Mouse (Mus musculus) adrenal gland, postnatal 4 days (tissue): Measurements from ENCODE around the gene Gnai2. TPM values are rescaled to one million over a fixed set of nuclear protein-coding genes. Genes with fewer than 3 reads are reported as not detected.

Source experiments
- DNase-seq, 2 experiments: peaks; one replicate each; pipeline ENCODE4 v3.0.0; 2021 to 2022; ENCODE audit warnings: low spot score in 2 of 2, mixed read lengths in 2 of 2
- total RNA-seq, 2 experiments: library from RNA; stranded (reverse); gene quantifications; 2 replicates each; pipeline ENCODE4 v1.2.3; 2021

Gnai2 gene
- total RNA-seq, 2 experiments from 2014 or later: 345 to 390 TPM

DNA sequence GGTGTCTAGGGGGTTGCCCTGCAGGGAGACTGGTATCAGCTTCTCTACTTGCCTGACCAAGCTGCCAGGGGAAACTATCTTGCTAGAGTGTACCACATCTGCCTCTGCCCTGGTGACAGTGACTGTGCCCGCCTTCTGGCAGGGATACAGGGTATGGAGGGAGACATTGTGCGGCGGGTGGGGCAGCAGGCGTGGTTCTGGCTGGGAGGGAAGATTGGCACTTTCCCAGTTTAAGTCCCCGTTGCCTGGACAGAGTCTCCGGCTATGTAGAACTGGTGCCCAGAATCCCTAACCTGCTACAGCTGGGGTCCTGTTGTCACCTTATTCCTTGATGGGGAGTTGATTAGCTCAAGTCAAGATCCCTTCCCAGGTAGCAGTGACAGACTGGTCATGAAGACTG lies 2.7 kb downstream of the Gnai2 start:
- no peak for DNase-seq

DNA sequence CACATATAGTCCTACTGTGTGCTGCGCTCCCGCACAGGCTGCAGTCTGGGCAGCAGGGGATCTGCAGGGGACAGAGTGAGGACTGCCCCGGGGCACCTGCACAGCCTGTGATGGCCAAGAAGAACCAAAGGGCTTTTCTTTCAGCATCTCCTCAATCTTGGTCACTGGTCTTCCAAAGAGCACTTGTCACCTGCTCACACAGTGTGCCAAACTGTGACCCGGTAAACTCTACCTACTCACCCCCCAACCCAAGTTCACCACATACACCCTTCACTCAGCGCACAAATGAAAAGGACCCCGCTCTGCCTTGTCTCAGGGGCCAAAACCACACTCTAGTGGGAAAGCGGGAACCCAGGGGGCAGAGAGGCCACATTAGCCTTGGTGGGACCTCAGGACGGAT lies 3.3 kb downstream of the Gnai2 start:
- no peak for DNase-seq

DNA sequence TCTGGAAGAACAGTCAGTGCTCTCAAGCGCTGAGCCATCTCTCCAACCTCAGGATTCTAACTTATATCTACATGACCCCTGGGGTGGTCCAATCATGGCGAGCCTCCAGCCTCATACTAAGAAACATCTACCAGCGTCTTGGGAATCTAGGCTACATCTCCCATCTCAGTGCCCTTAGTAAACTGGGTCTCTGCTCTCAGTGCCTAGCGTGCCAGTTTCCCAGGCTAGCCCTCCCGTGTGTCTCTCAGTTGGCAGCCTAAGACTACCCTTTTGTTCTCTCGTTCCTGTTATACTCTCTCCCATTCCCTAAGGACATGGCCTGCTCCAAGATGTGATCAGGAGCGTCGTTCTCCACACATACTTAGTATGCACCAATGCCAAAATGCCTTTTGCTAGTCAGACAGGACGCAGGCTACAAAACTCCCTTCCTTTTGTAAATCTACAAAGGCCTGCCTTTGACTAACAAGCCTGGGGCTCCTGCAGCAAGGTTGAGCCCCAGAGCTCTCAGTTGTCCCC lies 3.8 kb downstream of the Gnai2 start:
- DNase-seq: no peak

DNA sequence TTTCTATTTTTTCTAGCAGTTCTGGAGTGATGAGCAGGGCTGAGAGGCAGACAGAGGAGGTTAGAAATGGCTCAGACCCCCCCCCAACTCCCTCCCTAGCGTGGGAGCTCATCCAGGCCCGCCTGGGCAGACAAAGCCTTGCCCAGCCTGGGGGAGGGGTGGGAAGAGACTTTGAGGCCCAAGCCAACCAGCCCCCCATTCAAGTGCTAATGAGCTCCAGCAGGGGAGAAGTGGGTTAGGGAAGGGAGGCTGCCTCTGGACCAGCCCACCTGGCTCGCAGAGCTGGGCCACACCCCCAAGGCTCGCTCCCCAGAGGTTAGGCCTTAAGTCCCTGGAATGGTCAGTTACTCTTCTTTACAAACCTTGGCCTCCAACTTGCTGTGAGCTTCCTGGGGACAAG lies 4.6 kb downstream of the Gnai2 start:
- DNase-seq: no peak

DNA sequence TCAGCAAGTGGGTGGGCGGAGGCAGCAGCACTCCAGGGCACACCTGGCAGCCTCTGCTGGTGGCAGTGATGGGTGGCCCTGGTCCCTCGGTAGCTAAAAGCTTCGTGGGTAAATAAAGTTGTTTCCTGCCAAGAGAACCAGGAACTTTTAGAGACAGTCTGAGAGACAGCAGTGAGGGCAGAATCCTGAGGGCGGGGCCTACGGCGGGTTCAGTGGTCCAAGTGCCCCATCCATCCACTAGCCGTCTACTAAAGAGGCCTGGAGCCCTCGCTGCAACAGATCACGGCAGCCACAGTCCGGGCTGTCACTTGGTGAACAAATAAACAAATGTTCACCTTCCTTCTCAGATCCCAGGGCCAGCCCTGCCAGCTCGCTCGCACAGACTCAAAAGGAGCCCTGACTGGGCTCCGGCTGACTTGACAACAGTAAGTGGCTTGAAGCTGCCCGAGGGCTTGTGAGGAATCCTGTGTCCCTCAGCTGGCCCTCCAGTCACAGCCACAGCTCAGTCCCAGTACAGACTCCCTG lies 5.2 kb downstream of the Gnai2 start:
- DNase-seq: no peak

DNA sequence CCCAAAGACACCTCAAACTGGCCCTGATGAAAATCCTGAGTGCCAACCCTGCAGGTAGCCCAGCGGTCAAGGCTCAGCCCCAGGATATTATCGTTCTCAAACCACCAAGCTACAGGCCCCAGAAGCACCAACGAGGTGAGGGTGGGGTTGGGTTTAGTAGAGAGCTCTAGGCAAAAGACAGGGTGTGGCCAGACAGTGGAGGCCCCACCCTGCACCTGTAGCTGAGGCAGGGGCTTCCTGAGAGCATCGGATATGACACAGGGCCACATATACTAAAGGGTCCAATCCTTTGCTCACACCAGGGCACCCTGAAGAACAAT lies 5.8 kb downstream of the Gnai2 start:
- DNase-seq: no peak

DNA sequence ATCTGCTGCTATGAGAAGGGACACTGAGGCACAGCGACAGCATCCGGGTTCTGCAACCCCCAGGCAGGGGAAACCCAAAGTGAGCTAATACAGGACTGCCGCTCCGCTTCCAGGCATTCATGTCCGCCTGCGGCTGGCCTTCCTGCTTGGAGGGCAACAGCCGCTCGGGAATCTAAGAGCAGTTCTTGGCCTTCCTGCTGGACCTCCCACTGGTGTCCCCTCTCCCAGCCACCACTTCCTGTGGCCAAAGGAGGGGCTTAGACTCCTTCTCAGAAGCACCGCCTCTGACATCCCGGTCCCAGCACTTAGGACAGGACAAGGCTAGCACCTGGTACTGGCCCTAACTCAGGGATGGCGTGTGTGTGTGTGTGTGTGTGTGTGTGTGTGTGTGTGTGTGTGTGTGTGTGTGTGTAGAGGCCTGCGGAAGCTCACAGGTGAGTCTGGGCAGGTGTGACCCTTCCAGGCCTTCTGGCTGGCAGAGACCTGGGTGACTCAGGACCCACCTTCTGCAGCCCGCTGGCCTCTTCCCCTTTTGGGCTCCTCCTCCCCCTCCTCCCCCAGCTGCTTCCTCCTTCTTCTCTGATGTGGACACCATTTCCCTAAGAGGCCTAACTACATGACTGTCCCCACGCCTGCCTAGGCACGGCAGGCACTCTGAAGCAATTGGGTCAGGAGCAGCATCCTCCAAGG lies 6.3 kb downstream of the Gnai2 start:
- no peak for DNase-seq

DNA sequence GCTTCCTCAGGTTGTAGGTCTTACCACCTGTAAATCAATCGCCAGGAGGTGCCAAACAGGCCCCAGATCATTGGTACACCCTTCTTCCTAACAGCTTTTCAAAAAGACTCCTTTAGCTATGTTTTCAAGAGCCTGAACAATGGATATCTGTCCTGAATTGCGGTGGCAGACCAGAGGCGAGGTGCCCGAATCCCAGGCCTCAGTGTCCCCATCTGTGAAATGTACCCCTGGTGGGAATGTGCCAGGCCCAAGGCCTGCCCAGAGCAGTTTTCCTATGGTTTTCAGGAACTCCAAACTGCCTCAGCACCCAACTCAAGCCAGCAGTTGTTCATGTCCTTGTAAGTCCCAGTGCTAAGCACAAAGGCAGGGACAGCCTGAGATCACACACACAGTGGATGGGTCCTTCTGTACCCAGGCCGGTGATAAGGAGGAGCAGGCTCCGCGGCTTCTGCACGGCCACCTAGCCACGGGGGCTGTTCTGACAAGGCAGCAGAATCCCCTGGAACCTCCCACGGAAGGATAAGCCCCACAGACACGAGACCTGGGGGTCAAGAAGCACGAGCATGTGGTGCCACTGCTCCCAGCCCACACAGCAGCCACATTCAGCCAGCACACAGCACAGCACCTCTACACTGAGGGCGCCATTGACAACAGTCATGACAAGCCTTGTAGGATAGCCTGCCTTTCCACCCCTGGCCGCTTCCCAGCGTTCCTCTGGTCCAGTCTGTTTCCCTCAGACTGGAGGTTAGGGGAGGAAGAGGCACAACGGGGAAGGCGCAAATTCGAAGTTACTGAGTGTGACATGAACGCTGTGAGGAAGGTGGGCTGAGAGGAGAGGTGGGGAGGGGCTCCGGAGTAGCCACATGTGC lies 7.5 kb downstream of the Gnai2 start:
- DNase-seq: no peak

DNA sequence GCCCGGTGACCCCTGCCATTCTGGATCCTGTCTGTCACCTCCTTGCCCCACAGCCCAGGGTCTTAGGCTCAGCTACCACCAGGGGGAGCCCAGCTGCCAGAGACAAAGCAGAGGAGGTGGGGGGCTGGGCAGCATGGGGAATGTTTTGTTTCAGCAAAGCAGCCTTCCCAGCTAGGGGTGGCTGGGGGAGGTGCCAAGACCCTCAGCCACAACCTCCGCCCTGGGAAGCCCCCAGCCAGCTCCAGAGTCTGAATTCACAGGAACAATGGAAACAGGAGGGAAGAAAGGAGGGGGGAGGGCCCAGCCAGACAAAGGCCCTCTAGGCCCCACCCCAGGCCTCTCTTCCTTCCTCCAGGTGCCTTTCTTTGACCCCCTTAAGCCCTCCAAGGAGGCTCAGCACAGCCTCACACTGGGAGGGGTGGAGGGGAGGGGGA lies 8.3 kb downstream of the Gnai2 start:
- peak; percentile 57 to 75 for DNase-seq

DNA sequence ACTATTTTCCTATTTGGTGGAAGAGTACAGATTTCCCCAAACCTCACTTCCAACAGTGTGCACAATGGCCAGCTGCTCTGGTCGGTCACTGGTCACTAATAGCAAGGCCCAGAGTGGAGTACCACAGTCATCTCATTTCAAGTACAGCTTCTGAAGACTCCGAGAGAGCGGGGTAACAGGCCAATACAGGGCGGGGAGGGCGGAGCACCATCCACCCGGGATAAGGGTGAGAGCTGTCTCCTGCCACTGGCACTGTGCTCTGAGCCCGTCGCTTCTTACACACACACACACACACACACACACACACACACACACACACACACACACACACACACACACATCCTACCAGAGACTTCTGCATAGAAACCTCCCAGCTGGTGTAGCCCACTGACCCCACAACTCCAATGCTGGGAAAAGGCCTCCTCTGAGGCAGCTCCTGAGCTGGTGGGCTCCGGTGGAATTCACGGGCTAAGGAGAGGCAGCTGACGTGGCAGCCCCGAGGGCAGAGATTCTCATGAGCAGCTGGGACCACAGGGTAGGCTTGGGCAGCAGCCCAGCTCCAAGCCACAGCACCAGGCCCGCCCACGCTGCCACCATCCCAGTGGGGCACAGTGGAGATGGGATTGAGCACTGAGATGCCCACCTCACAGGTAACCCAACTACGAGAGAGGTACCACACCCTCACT lies 8.9 kb downstream of the Gnai2 start:
- no peak for DNase-seq

DNA sequence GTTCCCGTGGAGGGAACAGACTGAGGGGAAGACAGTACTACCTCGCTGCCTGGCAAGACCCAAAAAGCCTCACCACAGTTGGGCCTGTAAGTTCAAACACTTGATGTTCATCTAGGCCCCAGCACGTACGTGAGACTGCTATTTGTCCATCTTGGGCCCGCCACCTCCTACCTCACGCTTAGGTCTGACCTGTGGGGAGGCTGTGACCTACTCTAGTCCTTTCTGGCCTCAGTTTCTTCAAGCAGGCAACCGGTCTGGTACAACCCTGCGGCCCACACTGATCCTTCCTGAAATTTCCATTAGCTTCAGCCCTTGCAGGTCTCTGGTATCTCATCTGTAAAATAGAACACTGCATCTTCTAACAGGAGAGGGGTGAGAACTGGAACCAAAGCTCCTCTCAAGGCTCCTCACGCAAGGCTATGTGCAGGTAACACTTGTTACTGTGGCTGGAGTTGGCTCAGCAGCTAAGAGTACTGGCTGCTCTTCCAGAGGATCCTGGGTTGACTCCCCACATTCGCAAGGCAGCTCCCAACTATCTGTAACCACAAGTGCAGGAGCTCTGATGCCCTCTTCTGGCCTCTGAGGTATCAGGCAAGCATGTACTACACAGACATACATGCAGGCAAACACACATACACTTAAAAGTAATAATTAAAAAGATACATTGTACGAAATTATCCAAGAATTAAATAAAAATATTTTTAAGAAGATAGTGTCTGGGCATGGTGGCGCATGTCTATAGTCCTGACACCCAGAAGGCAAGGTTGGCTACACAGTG lies 9.6 kb downstream of the Gnai2 start:
- no peak for DNase-seq

DNA sequence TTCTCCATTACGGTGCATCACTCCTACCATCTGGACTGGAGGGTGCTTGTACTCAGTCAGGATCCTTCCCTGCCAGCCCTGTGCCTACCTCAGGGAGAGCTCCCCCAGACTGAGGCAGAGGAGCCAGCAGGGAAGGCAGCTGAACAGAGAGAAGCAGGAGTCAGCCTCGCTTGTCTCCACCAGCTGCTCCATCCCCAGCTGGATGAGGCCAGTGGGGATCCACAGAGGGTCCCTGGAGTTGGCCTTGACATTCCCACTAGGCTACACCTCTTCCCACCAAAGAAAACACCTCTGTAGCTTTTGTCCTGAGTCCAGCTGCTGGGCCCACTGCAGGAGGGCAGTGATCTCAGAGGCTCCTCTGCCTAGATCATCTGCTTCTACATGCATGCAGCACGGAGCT lies 10.2 kb downstream of the Gnai2 start:
- DNase-seq: no peak

DNA sequence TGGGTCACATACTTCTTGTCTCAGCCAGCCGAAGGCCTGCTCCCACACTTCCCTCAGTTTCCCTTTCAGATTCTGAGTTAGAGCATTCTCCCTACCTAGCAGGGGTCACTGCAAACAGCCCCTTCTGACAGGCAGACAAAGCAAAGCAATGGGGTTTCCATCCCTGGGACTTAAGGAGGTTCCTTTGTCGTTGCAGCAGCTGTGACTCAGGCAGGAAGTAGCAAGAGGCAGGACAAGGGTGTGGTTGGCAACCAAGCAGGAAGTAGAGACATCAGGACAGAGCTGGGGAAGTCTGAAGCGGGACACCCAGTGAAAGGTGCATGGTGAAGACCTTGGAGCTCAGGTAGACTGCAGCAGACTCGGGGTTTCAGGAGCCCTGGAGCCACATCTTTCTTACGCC lies 10.6 kb downstream of the Gnai2 start:
- no peak for DNase-seq

DNA sequence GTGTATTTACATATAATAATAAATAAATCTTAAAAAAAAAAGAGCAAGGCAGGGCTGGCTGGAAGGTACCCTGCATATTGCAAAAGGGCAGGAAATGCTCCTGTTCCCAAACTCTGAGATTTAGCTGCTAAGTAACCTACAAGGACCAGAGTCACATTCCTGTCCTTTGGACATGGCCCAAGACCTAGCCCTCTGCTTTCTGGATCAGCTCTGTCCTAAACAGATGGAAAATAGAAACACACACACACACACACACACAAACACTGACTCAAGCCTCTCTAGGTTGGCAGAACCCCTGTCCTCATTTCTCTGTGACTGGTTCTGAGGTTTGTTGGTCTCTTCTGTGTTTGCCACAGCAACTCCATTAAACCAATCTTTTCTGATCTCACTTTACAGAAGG lies 14.2 kb downstream of the Gnai2 start:
- DNase-seq: no peak

DNA sequence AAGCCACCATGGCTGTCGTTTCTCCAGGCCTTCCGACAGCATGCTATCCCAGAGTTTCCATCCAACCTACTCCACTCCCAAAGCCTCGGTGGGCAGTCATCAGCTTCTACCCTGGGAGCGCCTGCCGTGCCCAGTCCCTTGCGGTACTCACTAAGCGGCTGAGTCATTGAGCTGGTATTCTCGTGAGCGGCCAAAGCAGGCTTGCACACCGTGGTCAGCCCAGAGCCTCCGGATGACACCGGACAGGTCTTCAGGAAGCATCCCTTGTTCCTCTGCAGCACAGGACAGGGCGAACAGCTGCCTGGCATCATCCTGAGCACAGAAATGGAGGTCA lies 15.7 kb downstream of the Gnai2 start:
- DNase-seq: no peak

DNA sequence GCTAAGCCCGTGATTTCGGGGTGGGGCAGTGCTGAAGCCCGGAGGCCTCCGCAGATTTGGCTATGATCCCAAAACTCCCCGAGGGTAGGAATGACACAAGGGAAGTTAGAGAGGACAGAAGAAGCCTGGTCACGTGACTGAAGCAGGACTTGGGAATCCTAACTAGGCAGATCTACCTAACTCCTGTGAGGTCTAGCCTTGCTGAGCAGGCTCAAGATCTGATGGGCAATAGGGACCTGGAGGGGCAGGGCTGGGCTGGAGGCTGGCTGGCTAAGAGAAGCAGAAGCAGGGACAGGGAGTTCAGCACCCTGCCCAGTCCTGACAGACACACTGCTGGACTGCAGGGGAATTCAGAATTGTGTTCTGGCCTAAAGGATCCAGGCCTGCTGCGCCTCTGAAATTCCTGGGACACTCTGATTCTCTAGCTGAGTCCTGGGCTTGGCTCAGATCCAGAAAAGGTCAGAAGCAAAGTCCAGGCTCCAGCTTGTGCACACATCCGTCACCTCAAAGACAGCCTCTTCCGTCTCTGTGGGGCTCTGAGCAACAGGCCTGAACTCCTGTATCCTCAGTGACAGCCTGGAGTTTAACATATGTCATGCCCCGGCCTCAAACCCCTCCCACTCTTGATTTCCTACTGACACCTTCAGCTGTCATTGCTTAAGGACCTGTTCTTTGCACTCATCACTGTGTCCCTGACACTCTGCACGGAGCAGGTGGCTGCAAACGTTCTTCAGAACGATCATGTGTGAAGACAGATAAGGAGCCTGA lies 16.2 kb downstream of the Gnai2 start:
- DNase-seq: no peak

DNA sequence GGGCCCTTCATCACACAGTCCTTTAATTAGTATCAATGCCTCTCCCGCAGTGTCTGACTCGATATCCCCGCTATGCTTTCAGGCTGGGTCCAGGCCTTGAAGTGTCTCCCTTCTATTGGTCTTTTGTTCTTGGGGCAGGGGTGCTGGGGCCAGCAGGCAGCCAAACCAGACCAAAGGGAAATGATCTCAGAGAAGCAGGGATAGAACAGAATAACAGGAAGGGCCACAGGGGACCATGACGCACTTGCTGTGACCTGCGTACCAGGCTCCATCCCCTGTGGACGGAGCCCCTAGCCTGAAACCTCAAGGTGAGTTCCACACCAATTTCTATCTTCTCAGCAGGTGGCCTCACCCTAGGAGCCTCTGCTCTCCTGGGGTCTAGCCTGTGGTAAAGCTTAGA lies 17.1 kb downstream of the Gnai2 start:
- DNase-seq: no peak

DNA sequence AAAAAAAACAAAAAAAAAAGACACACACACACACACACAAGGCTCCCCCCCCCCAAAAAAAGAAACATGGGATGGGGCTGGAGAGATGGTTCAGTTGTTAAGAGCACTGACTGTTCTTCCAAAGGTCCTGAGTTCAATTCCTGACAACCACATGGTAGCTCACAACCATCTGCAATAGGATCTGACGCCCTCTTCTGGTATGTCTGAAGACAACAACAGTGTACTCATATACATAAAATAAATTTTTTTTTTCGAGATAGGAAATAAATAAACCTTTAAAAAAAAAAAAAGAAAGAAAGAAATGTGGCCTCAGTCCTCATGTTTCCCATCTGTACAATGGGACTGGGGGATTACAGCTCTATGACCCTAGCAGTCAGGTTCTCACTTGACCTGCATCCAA lies 17.7 kb downstream of the Gnai2 start:
- no peak for DNase-seq

DNA sequence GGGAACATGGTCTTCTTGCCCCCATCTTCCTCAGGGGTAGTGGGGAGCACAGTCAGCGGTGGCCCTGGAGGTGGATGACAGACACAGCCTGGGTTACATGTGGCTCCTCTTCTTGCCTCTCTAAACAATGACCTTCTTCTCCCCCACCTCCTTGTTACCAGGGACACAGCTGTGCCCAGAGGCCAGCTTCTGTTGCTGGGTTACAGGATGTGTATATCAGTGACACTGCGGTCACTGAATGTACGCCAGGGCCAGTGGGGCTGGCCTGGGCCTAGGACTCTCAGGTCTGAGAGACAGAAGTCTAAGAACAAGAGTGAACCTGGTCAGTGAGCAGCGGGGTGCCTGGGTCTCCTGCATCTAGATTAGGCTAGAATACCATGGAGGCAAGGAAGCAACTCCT lies 20.1 kb downstream of the Gnai2 start:
- DNase-seq: no peak

DNA sequence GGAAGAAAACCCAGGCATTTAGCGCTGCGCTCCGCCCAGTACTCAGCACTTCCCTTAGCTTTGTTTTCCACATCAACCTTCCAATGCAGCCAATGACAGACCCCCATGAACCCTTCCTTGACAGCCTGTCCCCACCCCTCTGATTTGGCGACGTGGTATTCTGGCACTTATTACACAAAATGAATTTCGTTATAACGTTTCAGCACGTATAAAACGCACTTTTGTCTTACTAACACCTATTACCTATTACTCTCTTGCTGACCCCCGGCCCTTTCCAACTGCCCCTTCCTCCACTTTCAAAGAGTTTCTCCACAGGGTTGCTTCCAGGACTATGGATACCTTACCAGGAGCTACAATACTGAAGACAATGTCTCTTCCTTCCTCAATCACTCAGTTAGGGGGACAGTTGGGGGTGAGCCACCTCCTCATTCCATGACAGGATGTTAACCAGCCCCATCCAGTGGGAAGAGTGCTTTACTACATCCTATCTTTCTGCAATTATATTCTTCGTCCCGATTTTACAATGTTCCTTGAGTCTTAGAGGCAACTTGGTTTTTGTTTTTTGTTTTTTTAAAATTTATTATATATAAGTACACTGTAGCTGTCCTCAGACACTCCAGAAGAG lies 22.1 kb downstream of the Gnai2 start:
- no peak for DNase-seq
